Mouse (Mus musculus): ENCODE data around the gene Clasp1.

Clasp1 gene

GRCm38 (mm10) chr1:118486021-118486420 is 97.2 kb downstream of the Clasp1 start:
- in situ Hi-C loops (cut with MboI, MseI): no loop called here

- in situ Hi-C loops (cut with MboI, MseI): no loop called here
These were observed 104.0 kb downstream of the Clasp1 start for GRCm38 (mm10) chr1:118492811-118493210.

- in situ Hi-C loops (cut with MboI, MseI): no loop called here
These were observed 105.7 kb downstream of the Clasp1 start for GRCm38 (mm10) chr1:118494551-118494950.

GRCm38 (mm10) chr1:118498311-118498710 is 109.5 kb downstream of the Clasp1 start:
- in situ Hi-C loops (cut with MboI, MseI): no loop called here

- in situ Hi-C loops (cut with MboI, MseI): loop anchor here in 1 of 2 experiments (25.0 kb wide), 1 partner anchor 1388 kb away; no protein-coding TSS in a partner anchor
These were observed 111.7 kb downstream of the Clasp1 start for GRCm38 (mm10) chr1:118500606-118501005.

DNA sequence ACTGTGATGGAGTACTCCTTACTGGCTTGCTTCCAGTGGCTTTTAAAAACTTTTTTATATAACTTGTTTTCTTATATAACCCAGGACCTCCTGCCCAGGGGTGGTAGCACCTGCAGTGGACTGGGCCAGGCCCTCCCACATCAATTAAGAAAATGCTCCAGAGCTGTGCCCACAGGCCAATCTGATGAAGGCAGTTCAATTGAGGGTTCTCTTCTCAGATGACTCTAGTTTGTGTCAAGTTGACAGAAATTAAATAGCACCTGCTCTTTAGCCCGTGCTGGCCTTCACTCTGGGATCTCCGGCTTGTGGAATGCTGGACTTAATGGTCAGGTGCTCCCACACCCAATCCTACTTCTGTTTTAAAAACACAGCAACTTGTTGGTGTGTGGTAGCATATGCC is 112.8 kb downstream of the Clasp1 start:
- in situ Hi-C loops (cut with MboI, MseI): loop anchor here in 1 of 2 experiments (25.0 kb wide), 1 partner anchor 1389 kb away; no protein-coding TSS in a partner anchor

- in situ Hi-C loops (cut with MboI, MseI): loop anchor here in 1 of 2 experiments (25.0 kb wide), 1 partner anchor 1393 kb away; no protein-coding TSS in a partner anchor
These were observed 116.9 kb downstream of the Clasp1 start for GRCm38 (mm10) chr1:118505746-118506145.

GRCm38 (mm10) chr1:118510996-118511395 is 122.1 kb downstream of the Clasp1 start:
- in situ Hi-C loops (cut with MboI, MseI): loop anchor here in 1 of 2 experiments (25.0 kb wide), 1 partner anchor 1399 kb away; no protein-coding TSS in a partner anchor

DNA sequence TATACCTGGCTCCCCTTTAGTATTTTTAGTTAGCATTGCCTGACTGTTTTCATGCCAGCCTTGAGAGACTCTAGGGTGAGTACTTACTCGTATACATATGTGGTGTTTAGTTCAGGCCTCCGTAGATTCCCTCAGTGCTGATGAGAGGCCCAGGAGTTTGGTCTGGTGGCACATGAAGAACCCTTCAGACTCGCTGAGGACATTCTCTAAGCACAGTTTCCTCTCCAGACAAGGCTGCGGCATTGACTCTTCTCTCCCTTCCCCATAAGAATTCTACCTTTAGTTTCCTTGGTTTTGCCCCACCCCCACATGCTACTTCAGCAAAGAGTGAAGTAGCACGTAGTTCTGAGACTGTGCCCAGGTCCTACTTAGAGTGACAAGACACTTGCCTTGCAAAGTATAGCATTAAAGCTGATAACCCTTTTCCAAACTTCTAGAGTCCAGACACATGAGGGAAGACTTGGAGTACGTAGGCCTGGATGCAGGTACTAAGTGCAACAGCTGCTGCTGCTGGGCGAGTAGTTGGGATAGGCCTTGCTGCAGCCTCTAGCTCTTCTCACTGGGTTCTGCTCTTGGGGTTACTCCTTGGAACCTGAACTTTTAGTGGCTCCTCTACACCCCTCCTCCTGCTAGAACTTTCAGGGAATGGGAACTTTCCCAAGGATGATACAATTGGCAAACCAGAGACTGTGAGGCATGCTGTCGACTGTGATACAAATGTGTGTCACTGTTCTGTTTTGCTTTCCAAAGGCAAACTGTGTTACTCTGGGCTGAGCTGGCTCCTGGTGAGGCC is 123.1 kb downstream of the Clasp1 start:
- in situ Hi-C loops (cut with MboI, MseI): loop anchor here in 1 of 2 experiments (25.0 kb wide), 1 partner anchor 1400 kb away; no protein-coding TSS in a partner anchor

DNA sequence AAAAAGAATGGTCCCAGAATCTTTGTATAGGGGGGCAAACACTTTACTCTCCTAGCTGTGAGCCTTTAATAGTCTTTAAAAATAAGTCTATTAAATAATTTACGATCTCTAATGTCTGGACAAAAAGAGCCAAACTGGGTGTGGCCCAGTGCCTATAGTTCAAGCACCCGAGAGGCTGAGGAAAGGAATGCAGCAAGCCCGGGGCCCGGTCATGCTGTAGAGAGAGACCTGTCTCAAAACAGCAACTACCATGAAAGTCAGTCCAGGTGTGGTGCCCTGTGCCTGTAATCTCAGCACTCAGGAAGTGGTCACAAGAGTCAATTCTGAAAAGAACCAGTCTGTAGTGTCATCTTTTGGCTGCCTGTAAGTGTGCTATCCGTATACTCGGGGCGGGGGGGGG is 127.4 kb downstream of the Clasp1 start:
- in situ Hi-C loops (cut with MboI, MseI): loop anchor here in 1 of 2 experiments (25.0 kb wide), 1 partner anchor 1404 kb away; no protein-coding TSS in a partner anchor

- in situ Hi-C loops (cut with MboI, MseI): loop anchor here in 1 of 2 experiments (25.0 kb wide), 1 partner anchor 1411 kb away; no protein-coding TSS in a partner anchor
These were observed 134.3 kb downstream of the Clasp1 start for GRCm38 (mm10) chr1:118523161-118523560.

GRCm38 (mm10) chr1:118525336-118525735 is 136.5 kb downstream of the Clasp1 start:
- in situ Hi-C loops (cut with MboI, MseI): no loop called here

DNA sequence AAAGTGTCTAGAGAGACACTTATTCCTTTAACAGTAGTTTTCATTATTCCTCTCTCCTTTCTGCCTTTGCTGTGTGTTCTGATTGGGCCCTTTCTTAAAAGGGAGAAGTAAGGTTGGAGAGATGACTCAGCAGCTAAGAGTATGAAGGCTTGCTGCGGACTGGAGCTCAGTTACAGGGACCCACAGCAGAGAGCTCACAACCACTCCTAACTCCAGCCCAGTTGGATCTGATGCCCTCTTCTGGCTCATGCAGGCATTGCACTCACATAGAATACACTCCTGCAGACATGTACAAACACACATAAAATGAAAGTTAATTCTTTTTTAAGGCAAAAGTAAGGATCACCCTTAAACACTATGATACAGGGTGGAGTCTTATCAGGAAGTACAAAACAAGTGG is 140.4 kb downstream of the Clasp1 start:
- in situ Hi-C loops (cut with MboI, MseI): no loop called here

DNA sequence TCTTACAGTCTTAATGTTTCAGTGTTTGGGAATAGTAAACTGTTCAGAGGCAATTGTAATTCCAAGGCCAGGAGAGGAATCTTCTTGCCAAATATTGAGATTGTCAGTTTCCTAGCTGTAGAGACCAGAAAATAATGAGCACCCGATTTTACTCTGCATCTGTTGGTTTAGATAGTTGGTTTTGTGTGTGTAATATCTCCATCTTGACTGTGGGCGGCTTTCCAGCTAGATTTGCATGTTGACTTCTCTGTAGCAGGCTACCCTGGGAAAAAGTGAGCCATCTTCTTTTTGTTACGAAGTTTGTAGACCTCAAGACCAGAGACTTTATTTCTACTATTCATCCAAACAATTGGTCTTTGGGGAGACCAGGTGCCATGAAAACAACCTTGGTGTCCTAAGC is 142.4 kb downstream of the Clasp1 start:
- in situ Hi-C loops (cut with MboI, MseI): loop anchor here in 1 of 2 experiments (5.0 kb wide), 1 partner anchor 1626 kb away; no protein-coding TSS in a partner anchor

GRCm38 (mm10) chr1:118536021-118536420 is 147.2 kb downstream of the Clasp1 start:
- in situ Hi-C loops (cut with MboI, MseI): no loop called here

DNA sequence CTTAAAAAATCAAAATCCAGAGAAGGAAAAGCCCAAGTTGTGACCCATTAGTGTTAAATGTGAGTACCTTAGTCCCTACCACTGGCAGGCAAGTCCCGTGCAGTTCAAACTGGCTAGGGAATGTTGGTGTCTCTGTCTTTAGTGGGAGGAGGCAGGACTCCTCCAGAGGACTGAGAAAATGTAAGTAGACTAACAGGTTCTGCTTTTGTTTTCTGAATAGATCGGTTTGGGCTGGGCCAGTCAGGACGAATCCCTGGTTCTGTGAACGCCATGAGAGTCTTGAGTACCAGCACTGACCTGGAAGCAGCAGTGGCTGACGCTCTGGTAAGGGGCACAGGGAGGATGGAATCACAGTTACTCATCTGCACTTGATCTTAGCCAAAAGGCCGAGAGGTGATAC is 150.2 kb downstream of the Clasp1 start:
- in situ Hi-C loops (cut with MboI, MseI): no loop called here

DNA sequence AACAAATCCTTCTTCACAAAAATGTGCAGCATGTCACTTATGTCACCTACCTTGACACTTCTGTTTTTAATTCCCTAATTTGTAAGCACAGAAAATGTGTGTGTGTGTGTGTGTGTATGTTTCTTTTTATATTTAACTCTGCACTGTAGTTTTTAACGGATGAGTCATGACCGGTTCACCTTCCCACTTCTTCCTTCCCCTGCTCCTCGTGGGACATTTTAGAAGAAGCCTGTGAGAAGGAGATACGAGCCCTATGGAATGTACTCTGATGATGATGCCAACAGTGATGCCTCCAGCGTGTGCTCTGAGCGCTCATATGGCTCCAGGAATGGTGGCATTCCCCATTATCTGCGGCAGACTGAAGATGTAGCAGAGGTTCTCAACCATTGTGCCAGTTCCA is 154.0 kb downstream of the Clasp1 start:
- in situ Hi-C loops (cut with MboI, MseI): no loop called here

- in situ Hi-C loops (cut with MboI, MseI): no loop called here
These were observed 159.9 kb downstream of the Clasp1 start for GRCm38 (mm10) chr1:118548769-118549168.

- in situ Hi-C loops (cut with MboI, MseI): no loop called here
These were observed 162.3 kb downstream of the Clasp1 start for GRCm38 (mm10) chr1:118551152-118551551.

GRCm38 (mm10) chr1:118552071-118552470 is 163.2 kb downstream of the Clasp1 start:
- in situ Hi-C loops (cut with MboI, MseI): no loop called here

- in situ Hi-C loops (cut with MboI, MseI): no loop called here
These were observed 164.2 kb downstream of the Clasp1 start for GRCm38 (mm10) chr1:118553045-118553444.

DNA sequence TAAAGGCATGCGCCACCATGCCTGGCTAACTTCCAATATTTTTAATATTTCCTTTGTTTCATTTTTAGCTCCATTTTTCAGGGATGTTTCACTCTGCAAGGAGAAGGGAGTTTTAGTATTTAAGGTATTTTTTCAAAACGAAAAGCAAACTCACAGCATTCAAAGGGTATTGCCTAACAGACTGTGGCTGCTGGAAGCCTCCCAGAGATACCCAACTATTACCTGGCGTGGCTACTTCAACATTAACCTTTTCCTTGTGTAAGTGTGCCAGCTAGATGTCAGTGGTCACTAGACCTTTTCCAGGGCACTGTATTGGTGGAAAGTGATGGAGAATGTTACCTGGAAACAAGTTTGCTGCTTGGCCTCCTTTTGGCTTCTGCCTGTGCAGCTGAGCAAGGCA is 164.6 kb downstream of the Clasp1 start:
- in situ Hi-C loops (cut with MboI, MseI): no loop called here

- in situ Hi-C loops (cut with MboI, MseI): no loop called here
These were observed 166.1 kb downstream of the Clasp1 start for GRCm38 (mm10) chr1:118554961-118555360.
